11 mouse cellular contexts compared by ENCODE assay signal in the genomic region with DNA sequence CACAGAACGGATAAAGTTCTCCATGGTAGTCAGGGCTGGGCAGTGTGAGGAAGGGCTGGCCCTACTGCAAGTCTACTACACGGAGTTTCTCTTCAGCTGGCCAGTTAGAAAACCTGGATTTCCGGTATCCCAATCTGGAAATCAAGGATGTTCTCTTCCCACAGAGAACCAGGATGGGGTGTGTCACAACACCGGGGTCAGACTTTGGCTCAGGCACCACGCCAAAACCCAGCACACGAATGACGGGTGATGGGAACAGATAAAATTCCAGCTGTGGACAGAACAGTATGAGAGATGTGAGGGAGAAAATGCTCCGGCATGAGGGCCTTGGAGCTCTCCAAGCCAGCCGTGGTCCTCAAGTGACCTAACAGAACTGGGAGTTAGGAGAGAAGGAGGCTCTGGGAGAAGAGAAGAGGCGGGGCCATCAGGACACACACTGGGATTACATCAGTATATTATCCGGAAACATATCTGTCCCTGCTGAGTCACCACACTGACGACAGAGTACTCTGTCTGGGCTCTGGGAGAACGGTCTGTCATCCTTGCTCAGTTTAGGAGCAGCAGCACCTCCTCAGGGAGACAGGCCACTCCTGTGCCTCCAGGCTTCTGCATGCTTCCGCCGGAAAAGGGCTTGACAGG.
A peak's percentile ranks its signal among the peaks of the same experiment; 100 is the strongest.
DNase-seq lines count a peak whose midpoint lies in the region; ATAC-seq and TF ChIP-seq lines count a peak whose summit lies in the region.
"Had no signal": no experiment of that assay in that cellular context is flagged by ENCODE, and none has a peak within 500 bp of the region (broad histone marks: within the 10 kb centered on the region; RNA-seq: fewer than 3 reads in every experiment).

No protein-coding gene starts in this region.

- H3K4me2 ChIP-seq in liver, embryonic 12.5 days, result no peak overlapping the region

- DNase-seq in left cerebral cortex, adult 2 months (ENCODE audit: extremely low spot score in 1 of 2, low spot score in 2 of 2), result peak; percentile 35 to 38
- DNase-seq in left cerebral cortex, adult 11 months (ENCODE audit: low spot score), result no peak
- peak; percentile 27 for DNase-seq in adrenal gland, postnatal 25 days
- DNase-seq in kidney, adult 18-20 months, result peak; percentile 62
- peak; percentile 64 to 74 for DNase-seq in lung, postnatal 4 days
- DNase-seq in yolk sac, embryonic 10.5 days (ENCODE audit: low spot score), result no peak

- no peaks in the 10 kb centered on the region for H3K4me1 ChIP-seq in liver, embryonic 12.5 days

- ATAC-seq in liver, embryonic 12.5 days, result no peak
- ATAC-seq in erythroblast, adult 5-6 weeks (replicated peaks; ENCODE audit: low FRiP score, poor library complexity, severe bottlenecking), result no peak
- ATAC-seq: intestine, embryonic 16.5 days; Patski had no signal

- TF ChIP-seq CTCF in left cerebral cortex, adult 2 months (IDR thresholded peaks at IDR 0.05), result no peak

- intact Hi-C loops in left cerebral cortex, adult 2 months (cut with DNase I), result no loop called here

- H3K9ac ChIP-seq in liver, embryonic 12.5 days, result no peak overlapping the region

- no peaks in the 10 kb centered on the region for H3K27me3 ChIP-seq in liver, embryonic 12.5 days (replicated peaks)
- H3K27me3 ChIP-seq: Patski had no signal

- WGBS in liver, embryonic 12.5 days (ENCODE audit: insufficient replicate concordance), result 57% methylated on average over 15 of the region's 15 CpGs

- no peaks in the 10 kb centered on the region for H3K36me3 ChIP-seq in liver, embryonic 12.5 days

- H3K27ac ChIP-seq in left cerebral cortex, adult 2 months, result 0 out of 2 replicates have a peak overlapping the region, but pooled peaks have one; percentile 29
- no peak overlapping the region for H3K27ac ChIP-seq in liver, embryonic 12.5 days

- H3K9me3 ChIP-seq in liver, embryonic 12.5 days (replicated peaks), result no peaks in the 10 kb centered on the region
- H3K9me3 ChIP-seq: megakaryocyte, embryonic 14.5 days had no signal

- H3K4me3 ChIP-seq in left cerebral cortex, adult 2 months, result no peak overlapping the region
- no peak overlapping the region for H3K4me3 ChIP-seq in liver, embryonic 12.5 days
- H3K4me3 ChIP-seq: megakaryocyte, embryonic 14.5 days had no signal

Comparison
In these comparisons a context has a peak if more than half of its experiments do, and no peak if none do; other contexts are left out.
1. DNase-seq: peak in left cerebral cortex, adult 2 months (2 of 2), adrenal gland, postnatal 25 days (single experiment), kidney, adult 18-20 months (single experiment) and lung, postnatal 4 days (2 of 2); none in left cerebral cortex, adult 11 months (single experiment) and yolk sac, embryonic 10.5 days (single experiment).